Mouse (Mus musculus): Measurements from ENCODE around the gene Emilin1.

GRCm38 (mm10) chr5:30952551-30952950, 39.3 kb downstream of the Emilin1 start:
- TF ChIP-seq CTCF (IDR thresholded peaks at IDR 0.05; ENCODE audit: low read depth) (no peak), EP300 (IDR thresholded peaks at IDR 0.05; ENCODE audit: low read depth) (no peak)

Measured in liver, embryonic 14.5 days (tissue).